Mouse (Mus musculus): ENCODE measurements around the gene Rfx4. TPM values are rescaled to one million over a fixed set of nuclear protein-coding genes. Genes with fewer than 3 reads are reported as not detected.

Gene Rfx4
- polyA plus RNA-seq, 1 experiment from 2014 or later = not detected

DNA sequence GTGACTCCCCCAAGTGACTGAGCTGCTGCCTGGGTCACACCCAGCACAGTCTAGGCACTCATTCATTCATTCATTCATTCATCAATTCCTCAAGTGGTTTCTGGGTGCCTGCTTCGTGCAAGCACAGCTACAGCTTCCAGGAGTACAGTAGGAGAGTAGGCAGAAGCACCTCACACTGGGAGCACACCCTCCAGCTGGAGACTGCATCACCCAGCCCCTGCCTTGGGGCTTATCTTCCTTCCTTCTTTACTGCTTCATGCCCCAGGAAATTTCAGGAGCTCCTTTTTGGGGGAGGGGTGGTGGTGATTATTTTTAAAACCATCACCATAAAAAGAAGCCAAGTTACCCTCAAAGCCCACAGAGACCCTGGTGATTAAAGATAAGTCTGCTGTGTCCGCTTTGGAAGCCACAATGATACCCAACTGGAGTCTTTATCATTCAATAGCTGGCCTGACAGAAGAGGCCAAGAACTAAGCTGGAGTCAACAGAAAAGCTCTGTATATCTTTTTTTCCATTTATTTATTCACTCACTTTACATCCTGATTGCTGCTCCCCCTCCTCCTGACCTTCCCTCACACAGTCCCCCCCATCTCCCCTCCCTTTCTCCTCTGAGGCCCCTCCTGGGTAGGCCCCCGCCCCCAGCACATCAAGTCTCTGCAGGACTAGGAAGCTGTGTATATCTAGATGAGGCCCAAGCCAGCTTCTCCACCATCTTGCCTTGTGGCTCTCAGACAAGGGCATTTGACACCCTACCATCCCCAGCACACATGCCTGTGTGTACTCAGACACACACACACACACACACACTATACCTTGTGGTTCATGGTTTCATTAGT is 142.5 kb downstream of the Rfx4 start:
- peak; percentile 22; the same call in 1 of the 2 replicates for ATAC-seq (ENCODE audit: insufficient read depth)
- no peaks in the 10 kb centered on the region for H3K36me3 ChIP-seq (replicated peaks)
- WGBS (ENCODE audit: insufficient replicate concordance) = 20% methylated on average over 3 of the region's 3 CpGs
- H3K9ac ChIP-seq = no peak overlapping the region
- H3K27me3 ChIP-seq = no peaks in the 10 kb centered on the region
- H3K27ac ChIP-seq (replicated peaks) = no peak overlapping the region
- no peak overlapping the region for H3K4me2 ChIP-seq
- no peaks in the 10 kb centered on the region for H3K9me3 ChIP-seq (replicated peaks)
- H3K4me3 ChIP-seq (replicated peaks) = no peak overlapping the region
- H3K4me1 ChIP-seq (replicated peaks) = peaks cover 11% of the 10 kb centered on the region

DNA sequence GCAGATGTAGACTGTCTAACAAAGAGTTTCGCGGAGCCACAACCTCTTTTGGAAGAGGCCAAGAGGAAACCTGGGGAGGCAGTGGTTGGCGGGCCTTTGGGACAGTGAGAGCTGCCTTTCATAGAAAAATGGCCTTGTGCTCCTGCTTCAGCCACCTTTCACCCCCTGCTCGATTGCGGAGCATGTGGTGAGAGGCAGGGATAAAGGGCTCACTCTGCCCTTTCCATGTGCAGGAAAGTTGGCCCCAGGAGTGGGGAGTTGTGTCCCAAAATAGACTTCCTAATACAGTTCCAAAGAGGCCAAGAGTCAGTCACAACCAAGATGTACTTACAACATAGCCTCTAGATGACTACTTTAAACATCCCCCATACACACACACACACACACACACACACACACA is 145.8 kb downstream of the Rfx4 start:
- 67% methylated on average over 5 of the region's 5 CpGs for WGBS (ENCODE audit: insufficient replicate concordance)
- no peak overlapping the region for H3K9ac ChIP-seq
- H3K4me3 ChIP-seq (replicated peaks) = no peak overlapping the region
- peaks cover 11% of the 10 kb centered on the region for H3K4me1 ChIP-seq (replicated peaks)
- H3K27ac ChIP-seq (replicated peaks) = no peak overlapping the region
- H3K4me2 ChIP-seq = no peak overlapping the region
- H3K36me3 ChIP-seq (replicated peaks) = no peaks in the 10 kb centered on the region
- no peak for ATAC-seq (ENCODE audit: insufficient read depth)
- no peaks in the 10 kb centered on the region for H3K9me3 ChIP-seq (replicated peaks)
- H3K27me3 ChIP-seq = no peaks in the 10 kb centered on the region

- H3K27ac ChIP-seq (replicated peaks) = no peak overlapping the region
- ATAC-seq (ENCODE audit: insufficient read depth) = no peak
- H3K4me3 ChIP-seq (replicated peaks) = no peak overlapping the region
- no peaks in the 10 kb centered on the region for H3K27me3 ChIP-seq
- peaks cover 11% of the 10 kb centered on the region for H3K4me1 ChIP-seq (replicated peaks)
- H3K9ac ChIP-seq = no peak overlapping the region
- no peaks in the 10 kb centered on the region for H3K9me3 ChIP-seq (replicated peaks)
- 65% methylated on average over 2 of the region's 2 CpGs for WGBS (ENCODE audit: insufficient replicate concordance)
- H3K4me2 ChIP-seq = no peak overlapping the region
- H3K36me3 ChIP-seq (replicated peaks) = no peaks in the 10 kb centered on the region
These were observed 146.4 kb downstream of the Rfx4 start for GRCm38 (mm10) chr10:84902213-84902612.

DNA sequence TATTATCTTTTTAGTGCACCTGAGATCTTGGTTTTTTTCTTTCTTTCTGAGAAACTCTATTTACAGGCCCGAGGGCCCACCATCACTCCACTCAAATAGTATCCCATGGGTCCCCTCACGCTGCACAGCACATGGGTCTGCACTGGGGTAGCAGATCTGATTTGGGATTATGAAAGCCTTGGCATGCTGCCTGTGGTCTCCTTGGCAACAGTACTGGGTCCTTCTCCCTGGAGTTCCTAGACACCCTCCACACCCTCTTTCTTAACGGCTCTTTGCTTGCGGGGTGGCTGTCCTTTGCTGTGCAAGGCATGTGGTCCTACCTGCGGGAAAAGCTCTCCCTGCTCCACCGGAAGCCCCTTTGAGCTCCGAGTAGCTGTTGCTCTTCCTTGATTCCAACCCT is 147.4 kb downstream of the Rfx4 start:
- 47% methylated on average over 7 of the region's 7 CpGs for WGBS (ENCODE audit: insufficient replicate concordance)
- Histone ChIP-seq H3K27me3 (no peaks in the 10 kb centered on the region), H3K9me3 (replicated peaks) (no peaks in the 10 kb centered on the region), H3K4me3 (replicated peaks) (no peak overlapping the region), H3K4me2 (no peak overlapping the region), H3K36me3 (replicated peaks) (no peaks in the 10 kb centered on the region), H3K27ac (replicated peaks) (no peak overlapping the region), H3K4me1 (replicated peaks) (peaks cover 5% of the 10 kb centered on the region), H3K9ac (no peak overlapping the region)
- no peak for ATAC-seq (ENCODE audit: insufficient read depth)

DNA sequence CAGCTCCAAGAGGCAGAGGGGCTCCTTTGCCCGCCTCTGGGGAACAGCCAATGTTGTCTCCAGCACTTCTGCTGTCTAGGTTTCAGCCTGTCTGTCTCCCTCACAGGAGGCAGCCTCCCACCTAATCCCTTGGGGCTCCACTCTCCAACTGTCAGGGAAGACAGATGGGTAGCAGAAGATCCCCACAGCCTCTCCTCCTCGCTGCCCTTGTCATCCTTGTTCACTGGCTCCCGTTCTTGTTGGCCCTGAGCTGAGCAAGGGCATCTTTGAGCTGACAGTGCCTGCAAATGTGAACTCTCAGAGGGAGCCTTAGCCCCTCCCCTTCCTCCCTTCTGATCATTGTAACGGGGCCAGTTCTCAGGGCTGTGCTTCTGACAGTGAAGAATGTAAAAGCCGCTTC is 147.9 kb downstream of the Rfx4 start:
- Histone ChIP-seq H3K36me3 (replicated peaks) (no peaks in the 10 kb centered on the region), H3K4me3 (replicated peaks) (no peak overlapping the region), H3K27me3 (no peaks in the 10 kb centered on the region), H3K9ac (no peak overlapping the region), H3K27ac (replicated peaks) (no peak overlapping the region), H3K4me1 (replicated peaks) (peaks cover 1% of the 10 kb centered on the region), H3K9me3 (replicated peaks) (no peaks in the 10 kb centered on the region), H3K4me2 (peak overlapping the region; percentile 11; the same call in 1 of the 2 replicates)
- WGBS (ENCODE audit: insufficient replicate concordance) = 6% methylated on average over 5 of the region's 5 CpGs
- no peak for ATAC-seq (ENCODE audit: insufficient read depth)

- Histone ChIP-seq H3K9me3 (replicated peaks) (no peaks in the 10 kb centered on the region), H3K27me3 (no peaks in the 10 kb centered on the region), H3K9ac (no peak overlapping the region), H3K4me2 (no peak overlapping the region), H3K36me3 (replicated peaks) (no peaks in the 10 kb centered on the region), H3K4me1 (replicated peaks) (no peaks in the 10 kb centered on the region), H3K27ac (replicated peaks) (no peak overlapping the region), H3K4me3 (replicated peaks) (no peak overlapping the region)
- no peak for ATAC-seq (ENCODE audit: insufficient read depth)
- WGBS (ENCODE audit: insufficient replicate concordance) = 76% methylated on average over 9 of the region's 9 CpGs
These were observed 151.0 kb downstream of the Rfx4 start for GRCm38 (mm10) chr10:84906895-84907294.

DNA sequence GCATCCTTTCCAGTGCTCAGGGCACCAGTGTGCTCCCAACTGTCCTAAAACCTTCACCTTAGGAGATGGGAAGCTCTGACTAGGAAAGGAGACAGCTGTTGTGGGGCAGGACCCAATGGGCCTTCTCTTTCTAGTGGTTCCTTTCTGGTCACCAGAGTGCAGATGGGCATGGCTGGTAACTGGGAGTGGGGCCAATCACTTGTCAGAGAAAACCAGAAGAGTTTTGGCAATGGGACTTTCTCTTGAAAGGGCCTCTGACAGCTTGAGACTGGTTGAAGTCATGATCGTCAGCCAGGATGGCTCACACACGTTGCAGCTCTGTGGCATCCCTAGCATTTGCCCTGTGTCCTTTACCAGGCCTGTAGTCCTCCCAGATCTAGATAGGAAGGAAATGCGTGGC is 152.1 kb downstream of the Rfx4 start:
- ATAC-seq (ENCODE audit: insufficient read depth) = no peak
- no peak overlapping the region for H3K4me3 ChIP-seq (replicated peaks)
- 31% methylated on average over 3 of the region's 3 CpGs for WGBS (ENCODE audit: insufficient replicate concordance)
- H3K9ac ChIP-seq = no peak overlapping the region
- no peaks in the 10 kb centered on the region for H3K9me3 ChIP-seq (replicated peaks)
- H3K27me3 ChIP-seq = no peaks in the 10 kb centered on the region
- no peaks in the 10 kb centered on the region for H3K36me3 ChIP-seq (replicated peaks)
- no peak overlapping the region for H3K4me2 ChIP-seq
- H3K4me1 ChIP-seq (replicated peaks) = no peaks in the 10 kb centered on the region
- H3K27ac ChIP-seq (replicated peaks) = no peak overlapping the region

DNA sequence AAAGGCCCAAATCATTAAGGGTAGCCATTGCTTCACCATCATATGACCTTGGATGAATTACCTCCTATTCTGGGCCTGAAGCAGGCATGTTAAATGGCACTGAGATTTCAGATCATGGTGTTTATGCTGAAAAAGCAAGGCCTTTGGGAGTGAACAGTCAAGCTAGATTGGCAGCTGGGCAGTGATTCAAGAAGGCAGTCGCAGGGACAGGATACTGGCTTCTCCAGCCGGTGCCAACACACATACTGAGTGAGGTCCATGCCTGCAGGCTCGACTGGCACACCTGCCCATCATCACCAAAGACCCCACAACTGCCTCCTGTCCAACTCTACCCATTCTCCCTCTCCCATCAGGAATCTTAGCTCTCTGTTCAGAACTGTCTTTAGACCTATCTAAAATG is 152.6 kb downstream of the Rfx4 start:
- Histone ChIP-seq H3K9me3 (replicated peaks) (no peaks in the 10 kb centered on the region), H3K4me2 (no peak overlapping the region), H3K36me3 (replicated peaks) (no peaks in the 10 kb centered on the region), H3K9ac (no peak overlapping the region), H3K4me1 (replicated peaks) (no peaks in the 10 kb centered on the region), H3K4me3 (replicated peaks) (no peak overlapping the region), H3K27me3 (no peaks in the 10 kb centered on the region), H3K27ac (replicated peaks) (no peak overlapping the region)
- WGBS (ENCODE audit: insufficient replicate concordance) = 66% methylated on average over 3 of the region's 3 CpGs
- ATAC-seq (ENCODE audit: insufficient read depth) = no peak

DNA sequence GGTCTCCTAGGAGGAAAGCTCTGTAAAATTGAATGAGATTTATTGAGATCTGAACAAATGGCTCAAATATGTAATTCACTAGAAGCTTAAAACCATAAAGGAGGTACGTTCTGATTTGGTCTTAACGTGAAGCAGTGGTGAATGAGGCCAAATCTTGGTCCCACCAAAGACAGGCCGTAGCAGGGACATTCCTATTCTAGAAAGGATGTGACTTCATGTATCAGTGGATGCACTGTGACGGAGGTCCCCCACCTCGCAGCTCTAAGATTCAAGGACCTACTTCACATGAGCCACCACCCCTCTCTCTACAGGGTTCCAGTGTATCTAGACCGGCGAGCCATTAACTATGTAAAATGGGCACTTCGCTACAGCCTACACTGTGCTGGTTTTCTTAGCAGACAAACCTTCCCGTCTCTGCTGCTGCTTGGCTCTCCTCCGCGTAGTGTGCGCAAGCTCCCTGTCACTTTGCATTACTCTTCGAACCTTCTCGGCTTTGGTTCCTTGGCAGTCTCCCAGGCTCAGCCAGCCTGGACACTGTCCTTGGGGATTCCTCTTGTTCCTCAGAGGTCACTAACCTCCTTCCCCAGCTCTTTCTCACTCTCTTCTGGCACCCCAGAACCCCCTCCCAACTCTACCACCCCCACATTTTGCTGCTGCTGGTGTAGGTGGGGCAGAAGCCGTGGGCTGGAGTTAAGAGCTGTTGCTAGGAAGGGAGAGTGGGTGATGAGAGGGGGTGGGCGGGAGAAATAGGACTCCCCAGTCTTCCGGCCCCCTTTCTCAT is 153.3 kb downstream of the Rfx4 start:
- H3K4me3 ChIP-seq (replicated peaks) = no peak overlapping the region
- ATAC-seq (ENCODE audit: insufficient read depth) = no peak
- no peak overlapping the region for H3K4me2 ChIP-seq
- H3K27ac ChIP-seq (replicated peaks) = no peak overlapping the region
- H3K9ac ChIP-seq = no peak overlapping the region
- no peaks in the 10 kb centered on the region for H3K27me3 ChIP-seq
- WGBS (ENCODE audit: insufficient replicate concordance) = 76% methylated on average over 17 of the region's 17 CpGs
- no peaks in the 10 kb centered on the region for H3K4me1 ChIP-seq (replicated peaks)
- H3K9me3 ChIP-seq (replicated peaks) = no peaks in the 10 kb centered on the region
- no peaks in the 10 kb centered on the region for H3K36me3 ChIP-seq (replicated peaks)

GRCm38 (mm10) chr10:84910194-84910593 is 154.3 kb downstream of the Rfx4 start:
- WGBS (ENCODE audit: insufficient replicate concordance) = 49% methylated on average over 7 of the region's 7 CpGs
- no peak for ATAC-seq (ENCODE audit: insufficient read depth)
- no peak overlapping the region for H3K27ac ChIP-seq (replicated peaks)
- no peaks in the 10 kb centered on the region for H3K4me1 ChIP-seq (replicated peaks)
- H3K9me3 ChIP-seq (replicated peaks) = no peaks in the 10 kb centered on the region
- no peak overlapping the region for H3K9ac ChIP-seq
- no peak overlapping the region for H3K4me3 ChIP-seq (replicated peaks)
- H3K36me3 ChIP-seq (replicated peaks) = no peaks in the 10 kb centered on the region
- no peaks in the 10 kb centered on the region for H3K27me3 ChIP-seq
- no peak overlapping the region for H3K4me2 ChIP-seq

GRCm38 (mm10) chr10:84910758-84911384 is 155.0 kb downstream of the Rfx4 start:
- H3K27me3 ChIP-seq = no peaks in the 10 kb centered on the region
- no peak overlapping the region for H3K4me2 ChIP-seq
- WGBS (ENCODE audit: insufficient replicate concordance) = 52% methylated on average over 1 of the region's 1 CpGs
- H3K4me3 ChIP-seq (replicated peaks) = no peak overlapping the region
- no peak for ATAC-seq (ENCODE audit: insufficient read depth)
- no peaks in the 10 kb centered on the region for H3K4me1 ChIP-seq (replicated peaks)
- no peaks in the 10 kb centered on the region for H3K36me3 ChIP-seq (replicated peaks)
- no peak overlapping the region for H3K27ac ChIP-seq (replicated peaks)
- H3K9ac ChIP-seq = no peak overlapping the region
- no peaks in the 10 kb centered on the region for H3K9me3 ChIP-seq (replicated peaks)

Measured in liver, embryonic 15.5 days (tissue).